Mouse (Mus musculus): ENCODE data around the gene Gm12184.
"Not testable (repeated sequence)": the region's sequence is repeated elsewhere in the genome, so short reads cannot be mapped to it uniquely, and the experiment has no call there.

Gm12184 gene

DNA sequence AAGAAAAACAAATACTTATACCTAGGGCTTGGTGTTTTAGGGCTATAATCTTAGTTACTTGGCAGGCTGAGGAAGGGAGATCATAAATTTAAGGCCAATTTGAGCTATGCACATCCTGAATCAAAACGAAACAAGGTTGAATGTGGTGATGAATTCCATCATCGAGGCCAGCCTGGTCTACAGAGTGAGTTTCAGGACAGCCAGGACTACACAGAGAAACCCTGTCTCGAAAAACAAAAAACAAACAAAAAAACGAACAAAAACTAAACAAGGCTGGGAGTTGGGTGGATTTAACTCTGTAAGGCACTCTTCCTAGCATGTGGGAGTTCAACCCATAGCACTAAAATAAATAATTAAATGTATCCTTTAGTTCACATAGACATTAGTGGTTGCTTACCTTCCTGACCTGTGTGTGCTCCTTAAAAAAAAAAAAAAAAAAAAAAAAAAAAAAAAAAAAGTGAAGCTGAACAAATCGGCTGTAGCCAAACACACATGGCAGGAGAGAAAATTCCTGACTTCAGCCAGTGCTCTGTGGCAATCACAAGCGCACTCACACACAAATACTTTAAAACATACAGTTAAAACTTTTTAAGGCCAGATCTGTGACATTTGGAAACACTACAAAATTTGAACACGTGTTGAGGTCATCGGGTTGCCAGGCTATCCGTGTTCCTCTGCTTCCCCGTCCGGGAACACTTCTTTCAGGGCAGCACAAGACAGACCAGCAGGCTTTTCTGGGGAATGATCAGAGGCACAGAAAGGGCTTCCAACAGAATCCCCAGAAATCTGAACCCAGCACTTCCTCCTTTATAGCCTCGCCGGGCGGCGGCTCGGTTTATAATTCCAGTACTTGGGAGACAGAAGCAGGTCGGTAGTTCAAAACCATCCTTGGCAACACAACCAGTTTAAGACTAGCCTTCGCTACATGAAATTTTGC, 27.2 kb downstream of the Gm12184 start:
- DNase-seq: no peak

DNA sequence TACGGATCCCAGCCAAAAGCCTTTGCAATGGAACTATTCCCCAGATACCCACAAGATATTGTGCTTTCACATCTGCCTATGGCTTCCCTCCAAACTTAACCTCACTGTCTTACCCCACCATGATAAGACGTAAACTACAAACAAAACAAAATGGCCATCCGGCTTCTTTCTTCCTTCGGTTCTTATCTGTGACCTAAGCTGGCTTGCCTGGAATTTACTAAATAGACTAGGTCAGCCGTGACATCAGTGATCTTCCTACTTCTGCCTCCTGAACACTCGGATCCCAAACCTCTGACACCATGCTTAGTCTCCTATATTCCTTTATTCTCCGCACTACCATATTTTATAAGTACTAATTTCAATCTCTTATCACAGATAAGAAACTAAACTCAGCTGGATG, 28.1 kb downstream of the Gm12184 start:
- no peak for DNase-seq

DNA sequence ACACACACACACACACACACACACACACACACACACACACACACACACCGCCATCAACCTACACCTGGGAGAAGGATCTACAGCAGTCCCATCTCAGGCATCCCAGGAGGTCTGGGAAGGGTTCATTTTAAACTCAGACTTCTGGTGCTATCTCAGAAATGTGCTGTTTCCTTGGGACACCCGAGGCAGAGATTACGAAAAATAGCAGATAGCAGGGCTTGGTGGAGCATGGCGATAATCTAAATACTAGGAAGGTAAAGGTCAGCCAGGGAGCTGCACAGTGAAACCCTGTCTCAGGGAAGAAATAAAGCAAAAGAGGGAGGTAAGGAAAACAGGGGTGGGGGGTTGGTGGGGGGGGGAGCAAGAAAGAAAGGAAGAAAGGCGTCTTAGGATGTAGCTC, 29.2 kb downstream of the Gm12184 start:
- DNase-seq: no peak

DNA sequence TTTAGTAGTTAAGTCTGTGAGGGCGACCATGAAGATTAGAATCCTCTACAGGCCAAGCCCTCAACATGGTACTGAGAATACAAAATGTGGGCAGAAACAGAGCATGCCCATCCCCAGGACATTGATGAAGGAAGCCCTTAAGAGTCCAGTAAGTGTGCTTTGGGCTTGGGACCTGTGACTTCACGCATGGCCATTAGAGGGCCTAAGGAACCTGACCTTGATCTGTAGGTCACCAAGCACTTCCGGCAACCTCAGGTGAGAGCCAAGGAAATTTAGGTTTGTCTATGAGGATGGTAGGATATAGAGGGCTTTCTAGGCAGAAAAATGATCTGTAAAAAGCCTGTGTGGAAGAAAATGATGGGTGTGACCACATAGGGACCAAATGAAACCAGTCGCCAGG, 30.2 kb downstream of the Gm12184 start:
- DNase-seq: no peak

DNA sequence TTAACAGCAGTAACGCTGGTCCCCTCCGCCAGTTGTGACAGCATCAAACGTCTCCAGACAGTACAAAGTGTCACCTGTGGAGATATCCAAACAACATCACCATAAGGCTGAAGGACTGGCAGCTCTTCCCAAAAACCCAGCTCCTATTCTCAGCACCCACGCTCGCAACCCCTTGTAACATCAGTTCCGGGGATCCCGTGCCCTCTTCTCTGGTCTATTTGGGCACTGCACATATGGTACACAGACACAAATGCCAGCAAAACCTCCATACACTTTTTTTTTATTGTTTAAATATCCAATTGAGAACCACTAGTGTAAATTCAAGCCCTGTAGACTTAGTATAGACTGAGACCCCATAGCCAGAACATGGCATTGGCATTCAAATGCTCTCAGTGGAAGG, 31.2 kb downstream of the Gm12184 start:
- no peak for DNase-seq

DNA sequence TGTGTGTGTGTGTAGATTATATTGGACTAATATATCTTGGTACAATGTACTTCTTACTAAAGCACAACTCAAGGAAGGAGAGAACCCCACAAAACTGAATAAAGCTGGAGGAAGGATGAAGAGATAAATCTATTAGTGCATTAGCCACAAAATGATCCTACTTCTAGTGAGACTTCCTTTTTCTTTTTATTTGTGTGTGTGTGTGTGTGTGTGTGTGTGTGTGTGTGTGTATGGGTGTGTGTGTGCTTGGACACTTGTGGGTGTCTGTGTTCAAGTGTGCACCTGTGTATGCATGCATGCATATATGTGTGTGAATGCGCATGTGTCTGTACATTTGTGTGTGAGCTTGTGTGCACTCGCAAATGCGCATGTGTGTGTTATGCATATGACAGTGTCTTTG, 33.3 kb downstream of the Gm12184 start:
- DNase-seq: no peak

DNA sequence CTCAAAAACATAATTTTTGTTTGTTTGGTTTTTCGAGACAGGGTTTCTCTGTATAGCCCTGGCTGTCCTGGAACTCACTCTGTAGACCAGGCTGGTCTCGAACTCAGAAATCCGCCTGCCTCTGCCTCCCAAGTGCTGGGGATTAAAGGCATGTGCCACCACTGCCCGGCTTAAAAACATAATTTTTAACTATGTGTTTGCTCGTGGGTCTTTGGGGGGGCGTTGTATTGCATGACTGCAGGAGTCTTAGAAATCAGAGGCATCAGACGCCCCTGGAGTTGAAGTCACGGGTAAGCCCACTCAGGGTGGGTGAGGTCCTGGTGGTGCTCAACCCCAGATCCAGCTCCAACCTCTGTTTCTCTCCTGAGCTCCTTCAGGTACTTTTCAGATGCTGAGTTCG, 34.6 kb downstream of the Gm12184 start:
- not testable (repeated sequence) for DNase-seq

DNA sequence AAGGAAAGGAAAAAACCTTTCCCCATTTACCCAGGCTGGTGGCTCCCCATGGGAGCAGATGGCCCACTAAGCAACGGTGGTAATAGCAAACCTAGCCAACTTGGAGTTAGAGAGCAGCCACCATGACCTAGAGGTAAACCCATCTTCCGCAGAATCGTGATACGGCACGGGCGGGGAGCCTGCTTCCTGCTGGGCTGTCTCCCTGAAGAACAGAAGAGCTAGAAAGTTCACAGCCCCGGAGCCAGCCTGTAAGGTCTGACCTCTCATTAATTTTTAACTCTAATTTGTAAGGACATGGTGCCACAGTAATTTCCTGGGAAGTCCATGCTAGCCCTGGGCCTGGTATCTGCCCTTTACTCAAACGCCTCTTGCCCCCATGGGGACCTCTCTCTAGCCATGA, 35.5 kb downstream of the Gm12184 start:
- DNase-seq: no peak

DNA sequence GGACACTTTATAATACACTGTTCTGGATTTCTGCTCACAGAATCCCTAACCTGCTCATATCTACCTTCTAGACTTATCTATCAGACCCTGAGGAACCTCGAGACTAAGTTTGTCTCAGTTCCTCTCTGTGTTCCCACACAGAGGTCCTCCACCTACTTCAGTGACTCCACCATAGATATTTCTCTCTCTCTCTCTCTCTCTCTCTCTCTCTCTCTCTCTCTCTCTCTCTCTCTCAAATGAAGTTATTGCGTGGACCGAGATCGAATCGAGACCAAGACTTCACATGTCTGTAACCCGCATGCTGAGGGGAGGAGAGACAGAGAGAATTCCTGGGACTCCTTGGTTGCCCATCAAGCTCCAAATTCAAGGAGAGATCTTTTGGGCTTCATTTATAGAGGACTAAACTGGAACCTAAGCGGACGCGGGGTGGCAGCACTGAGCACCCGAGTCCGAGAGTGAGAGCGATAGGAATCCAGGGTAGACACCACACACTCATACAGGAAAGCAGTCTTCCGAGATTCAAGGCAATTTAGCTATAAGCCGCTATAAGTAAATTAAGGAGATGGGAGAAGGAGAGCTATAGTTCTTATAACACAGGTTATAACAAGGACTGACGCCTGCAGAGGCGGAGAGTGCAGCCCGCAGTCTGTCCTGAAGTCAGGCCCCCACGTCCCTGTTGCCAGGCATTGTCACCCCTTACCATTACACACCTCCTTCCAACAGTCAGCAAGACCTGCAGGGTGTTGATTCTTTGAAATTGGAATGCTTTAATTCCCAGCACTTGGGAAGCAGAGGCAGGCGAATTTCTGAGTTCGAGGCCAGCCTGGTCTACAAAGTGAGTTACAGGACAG, 36.3 kb downstream of the Gm12184 start:
- peak; percentile 91 for DNase-seq

DNA sequence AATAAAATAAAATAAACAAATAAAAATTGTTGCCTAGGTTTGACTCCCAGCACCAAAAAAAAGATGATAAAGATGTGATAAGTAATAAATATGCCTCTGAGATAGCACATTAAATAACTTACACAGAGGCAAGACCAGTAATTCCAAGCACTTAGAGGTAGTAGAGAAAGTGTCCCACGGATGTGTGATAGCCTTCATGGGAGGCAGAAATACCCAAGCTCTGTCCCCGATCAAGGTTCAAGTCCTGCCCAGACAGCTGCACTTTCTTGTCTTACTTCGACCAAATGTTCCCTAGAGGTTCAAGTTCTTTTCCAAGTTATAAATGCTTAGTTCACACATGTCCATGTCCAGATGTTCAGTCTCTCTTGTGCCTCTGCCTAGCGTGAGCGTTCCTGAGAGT, 37.2 kb downstream of the Gm12184 start:
- DNase-seq: no peak

DNA sequence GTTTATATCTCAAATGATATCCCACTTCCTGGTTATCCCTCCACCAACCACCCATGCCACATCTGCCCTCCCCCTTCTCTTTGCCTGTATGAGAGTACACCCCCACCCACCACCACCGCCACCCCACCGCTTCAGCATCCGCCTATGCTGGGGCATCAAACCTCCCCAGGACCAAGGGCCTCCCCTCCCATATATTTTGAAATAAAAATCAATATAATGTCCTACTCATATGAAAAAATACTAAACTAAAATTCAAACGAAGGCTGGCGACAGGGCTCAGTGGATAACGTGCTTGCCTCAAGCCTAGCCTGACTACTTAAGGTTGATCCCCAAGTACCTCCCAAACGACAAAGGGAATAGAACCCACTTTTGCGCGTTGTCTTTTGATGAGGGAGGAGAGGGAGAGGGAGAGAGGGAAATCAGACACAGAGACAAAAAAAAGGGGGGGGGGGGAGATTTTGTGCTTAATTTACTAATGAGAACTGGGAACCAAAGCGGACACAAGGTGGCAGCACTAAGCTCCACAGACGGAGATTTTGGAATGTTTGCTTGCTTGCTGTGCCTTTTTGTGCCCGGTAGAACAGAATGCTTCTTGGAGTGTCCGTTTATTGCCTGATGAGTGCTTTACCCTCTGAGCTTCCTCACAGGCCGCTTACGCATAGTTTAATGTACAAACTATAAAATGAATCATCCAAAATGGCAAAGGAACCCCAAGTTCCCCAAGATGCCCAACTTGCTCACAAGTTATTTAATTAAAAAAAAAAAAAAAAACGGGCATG, 38.0 kb downstream of the Gm12184 start:
- peak; percentile 88 for DNase-seq

DNA sequence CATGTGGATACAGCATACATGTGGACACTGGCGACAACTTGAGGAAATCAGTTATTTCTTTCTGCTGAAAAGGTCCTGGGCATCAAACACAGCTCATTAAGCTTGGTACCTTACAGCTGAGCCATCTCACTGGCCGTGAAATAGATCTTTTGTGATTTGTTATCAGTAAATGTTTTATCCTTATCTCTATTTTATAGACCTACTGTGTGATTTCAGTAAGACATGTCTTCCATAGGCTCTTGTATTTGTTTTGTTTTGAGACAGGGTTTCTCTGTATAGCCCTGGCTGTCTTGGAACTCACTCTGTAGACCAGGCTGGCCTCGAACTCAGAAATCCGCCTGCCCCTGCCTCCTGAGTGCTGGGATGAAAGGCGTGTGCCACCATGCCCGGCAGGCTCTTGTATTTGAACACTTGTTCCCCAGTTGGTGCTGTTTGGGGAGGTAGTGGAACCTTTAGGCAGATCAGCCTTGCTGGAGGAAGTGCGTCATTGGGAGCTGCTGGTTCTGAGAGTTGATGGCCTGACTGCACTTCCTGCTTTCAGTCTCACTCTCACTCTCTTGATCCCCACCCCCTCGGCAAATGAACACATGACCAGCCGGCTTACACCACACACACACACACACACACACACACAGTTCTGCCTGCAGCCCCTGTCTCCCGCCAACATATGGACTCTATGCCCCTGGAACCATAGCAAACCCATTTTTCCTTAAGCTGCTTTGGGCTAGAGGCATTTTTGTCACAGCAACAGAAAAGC, 38.8 kb downstream of the Gm12184 start:
- DNase-seq: peak; percentile 52

DNA sequence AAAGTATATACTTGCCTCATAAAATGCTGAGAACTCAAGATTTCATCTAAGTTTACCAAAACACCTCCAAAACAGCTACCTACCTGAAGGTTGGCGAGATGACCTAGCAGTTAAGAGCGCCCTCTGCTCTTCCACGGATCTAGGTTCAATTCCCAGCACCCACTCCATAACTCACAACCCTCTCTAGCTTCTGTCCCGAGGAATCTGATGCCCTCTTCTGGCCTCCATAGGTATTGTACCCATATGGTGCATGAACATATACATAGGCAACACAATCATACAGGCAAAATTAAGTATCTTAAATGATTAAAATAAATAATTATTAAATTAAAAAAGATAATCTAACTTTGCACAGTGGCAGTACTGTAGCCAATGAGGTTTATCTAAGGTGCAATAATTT, 44.2 kb downstream of the Gm12184 start:
- DNase-seq: no peak

DNA sequence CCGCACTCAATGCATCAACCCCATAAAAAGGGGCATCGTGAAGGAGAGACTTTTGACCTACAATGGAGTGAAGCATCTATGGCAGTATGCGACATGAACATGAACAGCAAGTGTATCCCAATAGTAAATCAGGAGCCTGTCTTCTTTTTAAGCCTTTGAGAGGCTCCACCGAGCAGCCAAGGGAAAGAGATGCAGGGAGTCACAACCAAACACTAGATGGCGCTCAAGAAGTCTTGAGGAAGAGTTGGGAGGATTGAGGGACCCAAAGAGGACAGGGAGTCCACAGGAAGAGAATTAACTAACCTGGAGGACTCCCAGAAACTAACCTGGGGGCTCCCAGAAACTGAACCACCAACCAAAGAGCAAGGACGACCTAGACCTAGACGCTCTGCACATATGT, 47.0 kb downstream of the Gm12184 start:
- DNase-seq: peak; percentile 62

DNA sequence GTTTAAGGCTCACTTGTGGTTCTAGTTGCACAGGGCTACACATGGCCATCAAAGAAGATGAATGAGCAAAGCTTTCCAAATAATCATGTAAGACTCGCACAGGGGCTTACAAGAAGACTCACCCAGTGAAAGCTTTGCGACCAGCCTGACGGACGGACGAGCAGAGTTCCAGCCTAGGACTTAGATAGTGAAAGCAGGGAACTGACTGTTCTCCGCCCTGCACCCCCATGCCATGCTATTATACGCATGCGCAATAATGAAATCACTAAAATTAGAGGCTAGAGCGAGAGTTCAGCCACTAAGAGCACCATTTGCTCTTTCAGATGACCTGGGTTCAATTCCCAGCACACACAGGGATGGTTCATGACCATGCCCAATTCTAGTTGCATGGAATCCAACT, 49.2 kb downstream of the Gm12184 start:
- DNase-seq: no peak

DNA sequence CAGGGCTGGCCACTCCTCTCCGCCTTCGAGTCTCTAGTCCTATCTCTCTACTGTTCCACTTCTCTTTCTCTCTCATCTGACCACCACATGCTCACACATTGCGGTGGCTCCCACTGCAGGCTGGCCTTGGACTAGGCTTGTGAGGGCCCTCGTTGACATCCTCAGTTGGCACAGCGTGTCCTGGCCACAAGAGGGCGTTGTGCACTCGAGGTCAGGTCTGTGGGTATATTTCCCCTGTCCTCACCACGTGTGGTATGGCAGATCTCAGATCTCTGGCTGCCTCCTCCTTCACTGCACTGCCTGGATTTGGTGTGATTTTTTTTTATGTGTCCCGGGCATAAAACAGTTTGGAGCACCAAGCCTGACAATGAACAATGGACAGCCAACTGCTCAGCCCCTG, 49.8 kb downstream of the Gm12184 start:
- DNase-seq: no peak

DNA sequence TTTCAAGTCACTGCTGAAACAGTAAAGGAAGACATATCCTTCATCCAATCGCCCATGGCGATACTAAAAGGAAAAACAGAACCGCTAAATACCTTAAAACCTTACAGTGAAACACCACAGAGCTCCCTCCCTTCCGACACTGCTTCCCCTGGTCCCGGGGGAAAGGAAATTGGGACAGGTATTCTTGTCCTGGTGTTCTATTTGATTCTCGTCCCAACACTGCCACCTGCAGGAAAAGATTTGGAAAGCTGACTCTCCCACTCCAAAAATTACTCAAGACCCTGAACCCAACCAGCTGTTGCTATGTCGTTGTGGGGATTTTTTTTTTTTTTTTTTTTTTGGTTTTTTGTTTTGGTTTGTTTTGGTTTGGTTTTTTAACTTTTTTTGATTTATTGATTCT, 51.0 kb downstream of the Gm12184 start:
- peak; percentile 70 for DNase-seq

Measured in lung, postnatal 14 days (tissue).